Mouse (Mus musculus): ENCODE data around the gene Dpp6. TPM values are rescaled to one million over a fixed set of nuclear protein-coding genes. Genes with fewer than 3 reads are reported as not detected.

Dpp6 gene
- polyA plus RNA-seq, 1 experiment from 2014 or later, result 3.1 TPM

DNA sequence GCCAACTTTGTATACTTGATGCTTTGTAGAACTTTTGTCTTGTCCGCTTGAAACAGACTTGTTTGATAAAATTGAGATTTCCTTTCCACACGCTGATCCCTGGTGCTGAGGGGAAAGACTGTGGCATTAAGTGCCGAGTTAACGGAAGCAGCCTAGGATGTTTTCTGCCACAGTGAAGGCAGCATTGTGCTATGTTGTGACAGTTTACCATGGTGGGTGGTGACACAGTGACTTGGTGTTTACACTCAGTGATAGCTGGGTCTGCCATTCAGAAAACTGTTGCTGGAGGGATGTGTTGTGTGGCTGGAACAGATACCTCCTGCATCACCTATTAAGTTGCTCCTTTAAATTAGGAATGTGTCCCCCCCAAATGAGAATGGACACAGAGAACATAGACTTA, 71.1 kb downstream of the Dpp6 start:
- H3K4me2 ChIP-seq (replicated peaks; ENCODE audit: low read depth, low read length), result no peak overlapping the region
- no peaks in the 10 kb centered on the region for H3K4me1 ChIP-seq (ENCODE audit: control insufficient read depth, insufficient read depth, low read length)
- no peaks in the 10 kb centered on the region for H3K9me3 ChIP-seq (ENCODE audit: control insufficient read depth, low read depth, low read length)
- 80% methylated on average over 4 of the region's 4 CpGs for WGBS
- H3K27me3 ChIP-seq (ENCODE audit: control insufficient read depth, insufficient read depth, low read length), result no peaks in the 10 kb centered on the region
- H3K9ac ChIP-seq (replicated peaks; ENCODE audit: low read depth, low read length), result no peak overlapping the region
- no peak for ATAC-seq (ENCODE audit: insufficient number of reproducible peaks, insufficient read depth, low FRiP score, low read depth)
- no peak overlapping the region for H3K4me3 ChIP-seq (ENCODE audit: low read depth, low read length)
- no peak overlapping the region for H3K27ac ChIP-seq (ENCODE audit: low read length)
- no peaks in the 10 kb centered on the region for H3K36me3 ChIP-seq (ENCODE audit: control insufficient read depth, insufficient read depth, low read length)

DNA sequence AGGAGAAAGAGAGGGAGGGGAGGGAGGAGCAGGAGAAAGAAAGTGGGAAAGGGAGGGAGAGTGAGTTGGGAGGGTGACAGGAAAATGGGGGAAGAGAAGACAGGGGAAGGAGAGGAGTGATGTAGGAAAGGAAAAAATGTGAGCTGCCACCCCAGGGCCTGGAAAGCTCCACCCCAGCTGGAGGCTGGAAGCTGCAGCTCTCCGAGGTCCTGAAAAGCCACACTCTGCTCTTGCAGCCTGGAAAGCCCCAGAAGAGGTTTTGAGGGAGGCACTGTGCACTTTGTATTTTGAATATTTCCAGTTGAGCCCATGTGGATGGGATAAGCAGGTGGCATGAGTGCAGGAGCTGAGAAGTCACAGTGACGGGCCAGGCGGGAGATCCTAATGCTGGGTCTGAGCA, 77.3 kb downstream of the Dpp6 start:
- no peak for ATAC-seq (ENCODE audit: insufficient number of reproducible peaks, insufficient read depth, low FRiP score, low read depth)
- Histone ChIP-seq H3K9ac (replicated peaks; ENCODE audit: low read depth, low read length) (no peak overlapping the region), H3K27ac (ENCODE audit: low read length) (no peak overlapping the region), H3K9me3 (ENCODE audit: control insufficient read depth, low read depth, low read length) (no peaks in the 10 kb centered on the region), H3K4me3 (ENCODE audit: low read depth, low read length) (no peak overlapping the region), H3K36me3 (ENCODE audit: control insufficient read depth, insufficient read depth, low read length) (no peaks in the 10 kb centered on the region), H3K27me3 (ENCODE audit: control insufficient read depth, insufficient read depth, low read length) (no peaks in the 10 kb centered on the region), H3K4me2 (replicated peaks; ENCODE audit: low read depth, low read length) (no peak overlapping the region), H3K4me1 (ENCODE audit: control insufficient read depth, insufficient read depth, low read length) (no peaks in the 10 kb centered on the region)
- 21% methylated on average over 3 of the region's 3 CpGs for WGBS

DNA sequence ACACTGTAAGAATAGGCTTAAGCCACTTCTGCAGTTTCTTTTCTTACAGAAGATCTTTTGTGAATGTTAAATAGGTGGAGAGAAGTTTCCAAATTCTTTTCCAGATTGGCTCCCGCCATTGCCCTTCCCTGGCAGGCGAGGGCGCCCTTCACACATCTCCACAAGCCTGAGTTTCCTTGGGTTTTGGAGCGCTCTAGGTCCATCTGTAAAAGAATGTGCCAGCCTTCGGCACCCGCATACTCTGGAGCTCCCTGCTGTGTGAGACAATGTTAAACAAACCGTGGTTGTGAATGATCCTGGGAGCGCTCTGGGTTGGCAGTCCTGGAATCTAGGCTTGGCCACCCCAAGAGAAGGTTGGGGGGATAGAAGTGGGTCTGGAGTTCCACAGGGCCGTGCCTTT, 86.8 kb downstream of the Dpp6 start:
- no peak for ATAC-seq (ENCODE audit: insufficient number of reproducible peaks, insufficient read depth, low FRiP score, low read depth)

DNA sequence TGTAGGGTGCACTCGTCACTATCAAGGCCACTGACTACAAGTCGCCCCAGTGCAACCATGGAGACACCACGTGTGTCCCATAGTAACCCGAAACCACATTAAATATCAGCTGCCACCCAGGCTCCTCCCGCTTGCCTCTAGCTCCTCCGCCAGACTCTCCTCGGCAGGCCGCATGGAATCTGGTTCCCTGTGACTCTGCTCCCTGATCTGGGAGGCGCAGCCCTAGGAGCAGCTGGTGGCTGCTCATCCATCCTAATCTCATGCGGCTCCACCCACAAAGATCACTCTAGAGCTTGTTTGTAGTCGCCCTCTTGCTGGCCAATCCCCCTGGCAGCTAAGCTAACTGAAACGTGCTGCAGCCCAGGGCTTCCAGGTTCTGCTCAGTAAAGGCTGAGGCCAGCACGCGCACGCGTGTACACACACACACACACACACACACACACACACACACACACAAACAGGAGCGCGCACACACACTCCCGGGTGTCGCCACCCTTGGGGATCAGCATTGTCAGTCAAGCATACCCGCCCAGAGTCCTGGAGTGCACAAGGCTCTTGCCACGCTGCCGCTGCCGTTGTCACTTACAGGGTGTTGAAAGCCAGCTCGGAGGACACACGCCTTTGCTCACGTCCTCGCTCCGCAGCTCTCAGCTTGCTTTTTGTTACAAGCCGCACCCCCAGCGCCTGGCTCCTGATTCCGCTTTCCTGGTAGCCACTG, 87.5 kb downstream of the Dpp6 start:
- peak overlapping the region; percentile 15 for H3K4me3 ChIP-seq (ENCODE audit: low read depth, low read length)
- H3K27me3 ChIP-seq (ENCODE audit: control insufficient read depth, insufficient read depth, low read length), result no peaks in the 10 kb centered on the region
- peak; percentile 81; the same call in 1 of the 2 replicates for ATAC-seq (ENCODE audit: insufficient number of reproducible peaks, insufficient read depth, low FRiP score, low read depth)
- H3K36me3 ChIP-seq (ENCODE audit: control insufficient read depth, insufficient read depth, low read length), result no peaks in the 10 kb centered on the region
- H3K4me1 ChIP-seq (ENCODE audit: control insufficient read depth, insufficient read depth, low read length), result no peaks in the 10 kb centered on the region
- WGBS, result under 1% methylated on average over 32 of the region's 32 CpGs
- H3K9me3 ChIP-seq (ENCODE audit: control insufficient read depth, low read depth, low read length), result no peaks in the 10 kb centered on the region
- peak overlapping the region; percentile 51 for H3K4me2 ChIP-seq (replicated peaks; ENCODE audit: low read depth, low read length)
- no peak overlapping the region for H3K27ac ChIP-seq (ENCODE audit: low read length)
- H3K9ac ChIP-seq (replicated peaks; ENCODE audit: low read depth, low read length), result no peak overlapping the region

More for the DNA sequence above, 86.8 kb downstream of the Dpp6 start:
- Histone ChIP-seq H3K4me1 (ENCODE audit: control insufficient read depth, insufficient read depth, low read length) (no peaks in the 10 kb centered on the region), H3K36me3 (ENCODE audit: control insufficient read depth, insufficient read depth, low read length) (no peaks in the 10 kb centered on the region), H3K27me3 (ENCODE audit: control insufficient read depth, insufficient read depth, low read length) (no peaks in the 10 kb centered on the region), H3K27ac (ENCODE audit: low read length) (no peak overlapping the region), H3K4me3 (ENCODE audit: low read depth, low read length) (no peak overlapping the region), H3K4me2 (replicated peaks; ENCODE audit: low read depth, low read length) (0 out of 2 replicates have a peak overlapping the region, but pooled peaks have one; percentile 51), H3K9ac (replicated peaks; ENCODE audit: low read depth, low read length) (no peak overlapping the region), H3K9me3 (ENCODE audit: control insufficient read depth, low read depth, low read length) (no peaks in the 10 kb centered on the region)
- 5% methylated on average over 9 of the region's 9 CpGs for WGBS

DNA sequence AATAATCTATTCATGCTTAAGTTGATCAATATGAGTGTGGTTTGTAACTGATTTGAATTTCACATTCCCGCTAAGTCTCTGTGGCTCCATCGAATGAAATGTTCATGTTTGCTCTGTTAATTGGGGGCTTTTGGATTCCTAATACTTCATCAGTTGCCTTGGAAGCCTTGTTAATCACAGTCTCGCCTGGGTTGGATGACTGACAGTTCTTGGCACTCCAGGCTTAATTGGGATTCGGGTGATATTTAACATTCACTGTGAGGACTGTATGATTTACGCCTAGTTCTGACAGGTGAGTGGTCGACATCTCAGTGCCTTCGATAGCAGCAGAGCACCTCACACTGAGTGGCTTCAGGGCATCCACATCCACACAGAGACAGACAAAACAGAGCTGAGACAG, 90.1 kb downstream of the Dpp6 start:
- 84% methylated on average over 7 of the region's 7 CpGs for WGBS
- Histone ChIP-seq H3K9ac (replicated peaks; ENCODE audit: low read depth, low read length) (no peak overlapping the region), H3K4me1 (ENCODE audit: control insufficient read depth, insufficient read depth, low read length) (no peaks in the 10 kb centered on the region), H3K36me3 (ENCODE audit: control insufficient read depth, insufficient read depth, low read length) (no peaks in the 10 kb centered on the region), H3K27me3 (ENCODE audit: control insufficient read depth, insufficient read depth, low read length) (no peaks in the 10 kb centered on the region), H3K4me2 (replicated peaks; ENCODE audit: low read depth, low read length) (no peak overlapping the region), H3K27ac (ENCODE audit: low read length) (no peak overlapping the region), H3K4me3 (ENCODE audit: low read depth, low read length) (no peak overlapping the region), H3K9me3 (ENCODE audit: control insufficient read depth, low read depth, low read length) (no peaks in the 10 kb centered on the region)
- no peak for ATAC-seq (ENCODE audit: insufficient number of reproducible peaks, insufficient read depth, low FRiP score, low read depth)

DNA sequence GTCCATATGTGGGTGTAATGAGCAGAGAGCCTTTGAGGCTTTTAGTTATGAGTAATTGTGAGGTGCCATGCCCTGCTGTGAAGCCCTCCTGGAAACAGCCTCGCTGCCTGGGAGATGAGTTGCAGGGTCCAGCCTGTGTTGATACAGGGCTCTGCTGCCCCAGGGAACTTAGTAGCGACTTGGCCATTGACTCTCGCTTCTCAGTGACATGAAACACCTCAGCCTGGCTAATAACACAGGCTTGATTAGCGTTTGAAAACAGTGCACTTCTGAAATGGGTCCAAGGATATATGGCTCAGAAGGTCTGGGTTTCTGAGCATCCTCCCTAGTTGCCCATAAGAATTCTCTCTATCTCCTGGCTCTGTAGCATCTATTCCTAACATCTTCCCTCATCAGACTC, 91.6 kb downstream of the Dpp6 start:
- no peaks in the 10 kb centered on the region for H3K9me3 ChIP-seq (ENCODE audit: control insufficient read depth, low read depth, low read length)
- WGBS, result 54% methylated on average over 4 of the region's 4 CpGs
- H3K4me1 ChIP-seq (ENCODE audit: control insufficient read depth, insufficient read depth, low read length), result no peaks in the 10 kb centered on the region
- no peaks in the 10 kb centered on the region for H3K36me3 ChIP-seq (ENCODE audit: control insufficient read depth, insufficient read depth, low read length)
- no peak overlapping the region for H3K4me2 ChIP-seq (replicated peaks; ENCODE audit: low read depth, low read length)
- no peak overlapping the region for H3K27ac ChIP-seq (ENCODE audit: low read length)
- no peak overlapping the region for H3K4me3 ChIP-seq (ENCODE audit: low read depth, low read length)
- H3K9ac ChIP-seq (replicated peaks; ENCODE audit: low read depth, low read length), result no peak overlapping the region
- ATAC-seq (ENCODE audit: insufficient number of reproducible peaks, insufficient read depth, low FRiP score, low read depth), result no peak
- no peaks in the 10 kb centered on the region for H3K27me3 ChIP-seq (ENCODE audit: control insufficient read depth, insufficient read depth, low read length)

DNA sequence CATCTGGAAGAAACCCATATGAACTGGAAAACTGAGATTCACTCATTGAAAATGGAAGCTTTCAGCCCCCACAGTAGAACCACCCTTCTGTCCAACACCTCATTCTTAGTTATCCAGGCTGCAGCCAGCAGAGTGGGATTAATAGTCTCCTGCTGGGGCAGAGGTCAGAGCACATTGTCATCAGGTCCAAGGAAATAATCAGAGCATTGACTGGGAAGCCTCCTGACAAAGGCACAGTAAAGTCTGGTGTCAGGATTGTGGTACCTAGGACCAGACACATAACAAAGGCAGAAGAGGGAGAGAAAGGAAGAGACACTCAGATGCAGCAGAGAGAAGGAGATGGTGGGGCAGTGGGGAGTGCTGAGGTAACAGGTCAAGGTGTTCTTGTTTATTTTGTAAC, 93.3 kb downstream of the Dpp6 start:
- Histone ChIP-seq H3K4me1 (ENCODE audit: control insufficient read depth, insufficient read depth, low read length) (no peaks in the 10 kb centered on the region), H3K27me3 (ENCODE audit: control insufficient read depth, insufficient read depth, low read length) (no peaks in the 10 kb centered on the region), H3K27ac (ENCODE audit: low read length) (no peak overlapping the region), H3K4me3 (ENCODE audit: low read depth, low read length) (no peak overlapping the region), H3K4me2 (replicated peaks; ENCODE audit: low read depth, low read length) (no peak overlapping the region), H3K9ac (replicated peaks; ENCODE audit: low read depth, low read length) (no peak overlapping the region), H3K36me3 (ENCODE audit: control insufficient read depth, insufficient read depth, low read length) (no peaks in the 10 kb centered on the region), H3K9me3 (ENCODE audit: control insufficient read depth, low read depth, low read length) (no peaks in the 10 kb centered on the region)
- ATAC-seq (ENCODE audit: insufficient number of reproducible peaks, insufficient read depth, low FRiP score, low read depth), result no peak

DNA sequence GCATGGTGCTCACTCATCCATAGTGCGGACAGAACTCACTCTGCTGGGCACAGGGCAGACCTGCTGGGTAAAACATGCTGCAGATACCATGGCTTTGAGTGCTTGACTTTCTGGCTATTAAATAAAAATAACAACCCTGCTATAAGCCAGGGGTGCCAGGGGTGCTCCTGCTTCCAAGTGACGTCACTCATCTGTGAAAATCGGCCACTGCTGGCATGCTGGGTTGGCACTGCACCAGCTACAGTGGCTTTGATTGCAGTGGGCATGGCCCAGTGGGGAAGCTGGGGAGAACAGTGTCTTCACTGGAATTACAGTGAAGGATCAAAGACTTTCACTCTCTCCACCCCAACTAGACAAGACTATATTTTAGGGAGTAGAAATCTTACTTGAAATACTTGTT, 95.0 kb downstream of the Dpp6 start:
- Histone ChIP-seq H3K4me1 (ENCODE audit: control insufficient read depth, insufficient read depth, low read length) (no peaks in the 10 kb centered on the region), H3K36me3 (ENCODE audit: control insufficient read depth, insufficient read depth, low read length) (no peaks in the 10 kb centered on the region), H3K9ac (replicated peaks; ENCODE audit: low read depth, low read length) (no peak overlapping the region), H3K4me3 (ENCODE audit: low read depth, low read length) (no peak overlapping the region), H3K4me2 (replicated peaks; ENCODE audit: low read depth, low read length) (no peak overlapping the region), H3K27me3 (ENCODE audit: control insufficient read depth, insufficient read depth, low read length) (no peaks in the 10 kb centered on the region), H3K9me3 (ENCODE audit: control insufficient read depth, low read depth, low read length) (no peaks in the 10 kb centered on the region), H3K27ac (ENCODE audit: low read length) (no peak overlapping the region)
- ATAC-seq (ENCODE audit: insufficient number of reproducible peaks, insufficient read depth, low FRiP score, low read depth), result no peak
- 82% methylated on average over 3 of the region's 3 CpGs for WGBS

DNA sequence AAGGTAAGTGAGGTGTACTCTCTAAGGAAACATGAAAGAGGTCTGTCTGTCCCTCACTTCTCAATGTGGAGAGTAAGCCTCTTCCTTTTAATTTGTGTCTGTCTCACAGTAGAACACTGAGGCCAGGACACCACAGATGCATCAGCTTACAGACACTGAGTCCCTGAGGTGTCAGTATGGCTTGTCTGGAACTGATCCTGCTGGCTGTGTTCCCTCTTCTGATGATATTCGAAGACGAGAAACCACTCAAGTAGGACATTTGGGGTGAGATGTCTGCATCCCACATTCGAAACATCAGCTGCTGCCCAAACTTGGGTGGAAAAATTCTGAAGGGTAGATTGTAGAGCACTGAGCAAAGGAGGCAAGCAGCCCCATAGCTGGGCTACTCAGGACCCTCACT, 101.8 kb downstream of the Dpp6 start:
- 86% methylated on average over 3 of the region's 3 CpGs for WGBS
- Histone ChIP-seq H3K27me3 (ENCODE audit: control insufficient read depth, insufficient read depth, low read length) (no peaks in the 10 kb centered on the region), H3K9ac (replicated peaks; ENCODE audit: low read depth, low read length) (no peak overlapping the region), H3K27ac (ENCODE audit: low read length) (no peak overlapping the region), H3K4me1 (ENCODE audit: control insufficient read depth, insufficient read depth, low read length) (no peaks in the 10 kb centered on the region), H3K4me2 (replicated peaks; ENCODE audit: low read depth, low read length) (no peak overlapping the region), H3K36me3 (ENCODE audit: control insufficient read depth, insufficient read depth, low read length) (no peaks in the 10 kb centered on the region), H3K4me3 (ENCODE audit: low read depth, low read length) (no peak overlapping the region), H3K9me3 (ENCODE audit: control insufficient read depth, low read depth, low read length) (no peaks in the 10 kb centered on the region)
- no peak for ATAC-seq (ENCODE audit: insufficient number of reproducible peaks, insufficient read depth, low FRiP score, low read depth)

Measured in stomach, embryonic 14.5 days (tissue).